Mouse (Mus musculus) lung, embryonic 15.5 days (tissue): Measurements from ENCODE around the gene Lypd6b. TPM values are rescaled to one million over a fixed set of nuclear protein-coding genes. Genes with fewer than 3 reads are reported as not detected.

ENCODE experiments used
- ATAC-seq: fragments of 200-750 bp; cut with Nextera tagmentation; 2 replicates; pipeline ENCODE4 v1.8.0; 2017; ENCODE audit warnings: moderate number of reproducible peaks, borderline replicate concordance; ENCODE audit not compliant: low FRiP score, low TSS enrichment; ENCODE audit errors: extremely low read depth
- H3K27ac ChIP-seq: fragments of 300-500 bp; sonication (generic); 2 replicates; pipeline ENCODE4 v1.5.1; 2015; ENCODE audit warnings: moderate library complexity, mild to moderate bottlenecking, inconsistent platforms
- H3K27me3 ChIP-seq: fragments of 300-500 bp; sonication (generic); 2 replicates; pipeline ENCODE4 v1.6.1; 2015; ENCODE audit warnings: inconsistent platforms
- H3K36me3 ChIP-seq: fragments of 300-500 bp; sonication (generic); 2 replicates; pipeline ENCODE4 v1.6.1; 2015; ENCODE audit warnings: inconsistent platforms
- H3K4me1 ChIP-seq: fragments of 300-500 bp; sonication (generic); 2 replicates; pipeline ENCODE4 v1.6.1; 2015; ENCODE audit warnings: inconsistent platforms
- H3K4me2 ChIP-seq: fragments of 300-500 bp; sonication (generic); 2 replicates; pipeline ENCODE4 v1.6.1; 2015; ENCODE audit warnings: inconsistent platforms, mild to moderate bottlenecking, moderate library complexity
- H3K4me3 ChIP-seq: fragments of 300-500 bp; sonication (generic); 2 replicates; pipeline ENCODE4 v1.5.1; 2015; ENCODE audit warnings: mild to moderate bottlenecking, inconsistent platforms
- H3K9ac ChIP-seq: fragments of 300-500 bp; sonication (generic); 2 replicates; pipeline ENCODE4 v1.6.1; 2015; ENCODE audit warnings: inconsistent platforms
- H3K9me3 ChIP-seq: fragments of 300-500 bp; sonication (generic); 2 replicates; pipeline ENCODE4 v1.6.1; 2016; ENCODE audit warnings: inconsistent platforms
- WGBS: fragments of 180-500 bp; shearing (Covaris S2); methylation state at CpG from one replicate; pipeline ENCODE4 v1.1.7; 2015; 5-methylcytosine and 5-hydroxymethylcytosine counted together
- polyA plus RNA-seq: library from polyadenylated mRNA; unstranded; fragments of >200 nt; fragmentation: Nextera tagmentation; extraction: Ambion mirVana; gene quantifications from 2 replicates; pipeline ENCODE4 v1.2.1, GENCODE M21; 2015

Gene Lypd6b
- polyA plus RNA-seq: 2.0 and 2.5 TPM in 2 replicates

GRCm38 (mm10) chr2:49787376-49788050 is at the start of gene Lypd6b:
Lypd6b (plus strand) TSS chr2:49787688.
- Histone ChIP-seq H3K36me3 (no peaks in the 10 kb centered on the region), H3K4me2 (peak within 1 kb of the TSS; percentile 99), H3K27me3 (peaks cover 48% of the 10 kb centered on the region), H3K27ac (no peak within 1 kb of the TSS), H3K9me3 (no peaks in the 10 kb centered on the region), H3K9ac (peak within 1 kb of the TSS; percentile 48), H3K4me3 (peak within 1 kb of the TSS; percentile 53), H3K4me1 (peaks cover 11% of the 10 kb centered on the region; the same call in 1 of the 2 replicates)
- 2% methylated on average over 75 of the region's 79 CpGs for WGBS
- peak; percentile 68; the same call in 1 of the 2 replicates for ATAC-seq

DNA sequence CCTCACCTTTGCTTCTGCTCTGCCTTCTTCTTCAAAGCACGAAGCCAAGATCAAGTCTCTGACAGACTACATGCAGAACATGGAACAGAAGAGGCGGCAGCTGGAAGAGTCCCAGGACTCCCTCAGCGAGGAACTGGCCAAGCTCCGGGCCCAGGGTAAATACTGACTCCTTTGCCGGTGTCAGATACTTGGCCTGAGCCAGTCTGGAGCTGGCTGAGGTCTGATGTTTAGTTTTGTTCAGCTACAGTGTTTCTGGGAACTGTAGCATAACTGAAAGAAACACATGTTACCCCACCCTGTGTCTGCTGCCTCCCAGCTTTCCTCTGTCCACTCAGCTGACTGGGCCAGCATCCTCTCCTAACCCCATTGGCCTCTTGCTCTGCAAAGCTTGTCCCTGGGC is 48.4 kb upstream of the Lypd6b start:
- 41% methylated on average over 5 of the region's 5 CpGs for WGBS
- peak; percentile 79 for ATAC-seq

DNA sequence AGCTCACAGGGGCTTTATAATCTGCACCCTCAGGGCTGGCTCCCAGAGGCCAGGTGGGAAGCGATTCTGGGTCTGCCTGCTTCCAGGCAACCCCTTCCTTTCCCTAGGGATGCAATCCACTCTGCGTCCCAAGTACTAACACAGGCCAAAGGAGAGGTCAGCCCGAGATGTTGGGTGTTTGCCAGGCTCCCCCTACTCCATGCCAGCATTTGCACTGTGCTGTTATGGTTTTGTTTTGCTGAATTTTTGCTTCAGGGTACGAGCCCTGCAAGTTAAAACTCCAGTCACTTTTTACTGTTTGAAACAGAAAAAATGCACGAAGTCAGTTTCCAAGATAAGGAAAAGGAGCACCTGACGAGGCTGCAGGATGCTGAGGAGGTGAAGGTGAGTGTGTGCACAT is 46.5 kb upstream of the Lypd6b start:
- no peak overlapping the region for H3K9ac ChIP-seq
- H3K36me3 ChIP-seq: no peaks in the 10 kb centered on the region
- 38% methylated on average over 6 of the region's 6 CpGs for WGBS
- H3K27me3 ChIP-seq: no peaks in the 10 kb centered on the region
- H3K9me3 ChIP-seq: no peaks in the 10 kb centered on the region
- no peak overlapping the region for H3K4me2 ChIP-seq
- H3K4me3 ChIP-seq: no peak overlapping the region
- H3K4me1 ChIP-seq: peaks cover 26% of the 10 kb centered on the region
- no peak for ATAC-seq
- no peak overlapping the region for H3K27ac ChIP-seq

More for the DNA sequence above, 48.4 kb upstream of the Lypd6b start:
- no peak overlapping the region for H3K4me2 ChIP-seq
- H3K4me1 ChIP-seq: peaks cover 20% of the 10 kb centered on the region
- H3K9ac ChIP-seq: no peak overlapping the region
- no peak overlapping the region for H3K27ac ChIP-seq
- H3K36me3 ChIP-seq: no peaks in the 10 kb centered on the region
- H3K27me3 ChIP-seq: no peaks in the 10 kb centered on the region
- H3K9me3 ChIP-seq: no peaks in the 10 kb centered on the region
- no peak overlapping the region for H3K4me3 ChIP-seq

- Histone ChIP-seq H3K4me3 (no peak overlapping the region), H3K27me3 (no peaks in the 10 kb centered on the region)
- 70% methylated on average over 16 of the region's 16 CpGs for WGBS
Observed at GRCm38 (mm10) chr2:49741895-49742734, 45.4 kb upstream of the Lypd6b start.

GRCm38 (mm10) chr2:49742919-49743318 is 44.6 kb upstream of the Lypd6b start:
- Histone ChIP-seq H3K27ac (no peak overlapping the region), H3K36me3 (no peaks in the 10 kb centered on the region), H3K4me3 (no peak overlapping the region), H3K4me2 (no peak overlapping the region), H3K9ac (no peak overlapping the region), H3K9me3 (no peaks in the 10 kb centered on the region), H3K27me3 (no peaks in the 10 kb centered on the region), H3K4me1 (peaks cover 26% of the 10 kb centered on the region)
- 70% methylated on average over 4 of the region's 4 CpGs for WGBS
- no peak for ATAC-seq

More at GRCm38 (mm10) chr2:49741895-49742734, 45.4 kb upstream of the Lypd6b start:
- Histone ChIP-seq H3K4me2 (no peak overlapping the region), H3K36me3 (no peaks in the 10 kb centered on the region), H3K27ac (no peak overlapping the region), H3K9ac (no peak overlapping the region), H3K4me1 (peaks cover 26% of the 10 kb centered on the region), H3K9me3 (no peaks in the 10 kb centered on the region)
- ATAC-seq: no peak

- H3K4me1 ChIP-seq: peaks cover 24% of the 10 kb centered on the region
- no peak overlapping the region for H3K4me2 ChIP-seq
- ATAC-seq: no peak
- no peak overlapping the region for H3K9ac ChIP-seq
- no peaks in the 10 kb centered on the region for H3K27me3 ChIP-seq
- H3K9me3 ChIP-seq: no peaks in the 10 kb centered on the region
- no peaks in the 10 kb centered on the region for H3K36me3 ChIP-seq
- no peak overlapping the region for H3K27ac ChIP-seq
- H3K4me3 ChIP-seq: no peak overlapping the region
- 49% methylated on average over 6 of the region's 6 CpGs for WGBS
Observed at GRCm38 (mm10) chr2:49743775-49744174, 43.7 kb upstream of the Lypd6b start.

GRCm38 (mm10) chr2:49744251-49745093 is 43.0 kb upstream of the Lypd6b start:
- H3K9ac ChIP-seq: no peak overlapping the region
- no peak for ATAC-seq
- H3K27me3 ChIP-seq: no peaks in the 10 kb centered on the region
- H3K27ac ChIP-seq: no peak overlapping the region
- 59% methylated on average over 11 of the region's 11 CpGs for WGBS
- no peaks in the 10 kb centered on the region for H3K36me3 ChIP-seq
- H3K9me3 ChIP-seq: no peaks in the 10 kb centered on the region
- peaks cover 21% of the 10 kb centered on the region for H3K4me1 ChIP-seq
- no peak overlapping the region for H3K4me3 ChIP-seq
- H3K4me2 ChIP-seq: no peak overlapping the region

DNA sequence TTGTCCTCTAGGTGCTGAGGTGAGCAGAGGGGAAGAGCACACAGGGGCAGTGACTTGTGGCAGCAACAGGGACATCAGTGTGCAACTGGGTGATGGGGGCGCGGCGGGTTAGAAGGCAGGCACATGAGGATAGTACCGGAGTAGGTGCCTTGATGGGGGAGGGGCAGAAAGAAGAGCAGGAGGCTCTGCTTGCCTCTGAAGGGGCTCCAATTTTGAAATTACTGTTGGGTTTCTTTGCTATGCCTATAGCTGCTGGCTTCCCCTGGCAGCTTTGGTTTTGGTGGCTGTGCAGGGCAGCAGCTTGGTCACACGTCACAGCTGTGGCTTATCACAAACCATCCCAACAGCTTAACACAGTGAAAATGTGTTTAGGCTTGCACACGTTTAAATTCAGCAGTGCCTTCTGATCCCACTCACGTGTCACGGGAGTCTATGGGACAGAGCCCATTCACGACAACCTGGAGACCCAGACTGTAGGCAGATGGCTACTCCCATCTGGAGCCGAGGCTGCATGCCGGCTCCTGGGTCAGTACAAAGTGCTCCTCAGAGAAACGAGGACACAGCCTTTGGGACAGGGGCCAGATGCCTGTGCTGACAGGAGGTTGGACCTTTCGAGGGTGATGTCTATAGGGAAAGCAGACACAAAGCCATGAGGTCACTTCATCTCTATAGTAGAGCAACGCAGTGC is 42.2 kb upstream of the Lypd6b start:
- H3K4me2 ChIP-seq: no peak overlapping the region
- 61% methylated on average over 14 of the region's 14 CpGs for WGBS
- ATAC-seq: no peak; the same call in 1 of the 2 replicates

GRCm38 (mm10) chr2:49746947-49747346 is 40.5 kb upstream of the Lypd6b start:
- peaks cover 6% of the 10 kb centered on the region; the same call in 1 of the 2 replicates for H3K4me1 ChIP-seq
- H3K9me3 ChIP-seq: no peaks in the 10 kb centered on the region
- no peaks in the 10 kb centered on the region for H3K36me3 ChIP-seq
- 57% methylated on average over 7 of the region's 7 CpGs for WGBS
- no peak overlapping the region for H3K4me2 ChIP-seq
- H3K27ac ChIP-seq: no peak overlapping the region
- no peak overlapping the region for H3K9ac ChIP-seq
- no peak overlapping the region for H3K4me3 ChIP-seq
- H3K27me3 ChIP-seq: no peaks in the 10 kb centered on the region
- no peak for ATAC-seq

More for the DNA sequence above, 42.2 kb upstream of the Lypd6b start:
- H3K27ac ChIP-seq: no peak overlapping the region
- H3K27me3 ChIP-seq: no peaks in the 10 kb centered on the region
- H3K36me3 ChIP-seq: no peaks in the 10 kb centered on the region
- H3K9ac ChIP-seq: no peak overlapping the region
- H3K4me3 ChIP-seq: no peak overlapping the region
- H3K9me3 ChIP-seq: no peaks in the 10 kb centered on the region
- H3K4me1 ChIP-seq: peaks cover 17% of the 10 kb centered on the region; the same call in 1 of the 2 replicates

- no peaks in the 10 kb centered on the region for H3K36me3 ChIP-seq
- WGBS: 82% methylated on average over 2 of the region's 2 CpGs
- no peak overlapping the region for H3K4me3 ChIP-seq
- no peak overlapping the region for H3K9ac ChIP-seq
- H3K4me1 ChIP-seq: 0 out of 2 replicates have a peak, but pooled peaks cover 5% of the 10 kb centered on the region
- H3K27ac ChIP-seq: no peak overlapping the region
- H3K9me3 ChIP-seq: no peaks in the 10 kb centered on the region
- no peaks in the 10 kb centered on the region for H3K27me3 ChIP-seq
- no peak for ATAC-seq
- no peak overlapping the region for H3K4me2 ChIP-seq
Observed at GRCm38 (mm10) chr2:49747670-49748069, 39.8 kb upstream of the Lypd6b start.
